Mouse (Mus musculus) thymus, postnatal 0 days (tissue): ENCODE data around the gene Spsb2. TPM values are rescaled to one million over a fixed set of nuclear protein-coding genes. Genes with fewer than 3 reads are reported as not detected.
"Not testable (repeated sequence)": the region's sequence is repeated elsewhere in the genome, so short reads cannot be mapped to it uniquely, and the experiment has no call there.

Experiments used
- DNase-seq: peaks from one replicate; pipeline ENCODE4 v3.0.0-alpha.2; 2015; ENCODE audit warnings: low spot score
- polyA plus RNA-seq: library from polyadenylated mRNA; unstranded; fragments of >200 nt; fragmentation: Nextera tagmentation; extraction: Ambion mirVana; gene quantifications from 2 replicates; pipeline ENCODE4 v1.2.1, GENCODE M21; 2015

The Spsb2 gene
- polyA plus RNA-seq, 1 experiment from 2014 or later = 8.9 TPM

DNA sequence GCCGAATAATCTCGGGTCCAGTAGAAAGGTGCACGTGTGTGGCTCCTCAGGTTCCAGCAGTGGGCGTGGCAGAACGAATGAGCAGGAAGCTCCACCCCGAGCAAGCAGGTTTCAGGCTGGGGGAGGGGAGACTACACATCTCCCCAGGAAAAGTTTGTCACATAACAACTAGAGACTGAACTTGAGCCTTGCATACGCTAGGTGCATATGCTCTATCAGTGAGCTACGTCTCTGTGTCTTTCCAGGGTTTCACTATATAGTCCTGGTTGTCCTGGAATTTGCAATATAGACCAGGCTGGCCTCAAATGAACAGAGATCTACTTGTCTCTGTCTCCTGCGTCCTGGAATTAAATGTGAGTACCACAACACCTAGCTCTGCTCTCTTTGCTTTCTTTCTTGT lies 6.1 kb upstream of the Spsb2 start:
- peak; percentile 42 for DNase-seq

DNA sequence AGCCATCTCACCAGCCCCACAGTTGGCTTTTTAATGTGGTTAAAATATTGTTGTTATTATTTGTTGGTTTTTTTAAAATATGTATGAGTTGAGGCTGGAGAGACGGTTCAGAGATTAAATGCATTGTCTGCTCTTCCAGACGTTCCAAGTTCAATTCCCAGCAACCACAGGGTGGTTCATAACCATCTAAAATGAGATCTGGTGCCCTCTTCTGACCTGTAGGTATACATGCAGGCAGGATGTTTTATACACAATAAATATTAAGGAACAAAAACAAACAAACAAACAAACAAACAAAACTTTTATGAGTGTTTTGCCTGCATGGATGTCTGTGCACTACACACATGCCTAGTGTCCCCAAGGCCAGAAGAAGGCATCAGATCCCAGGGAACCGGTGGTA lies 5.4 kb upstream of the Spsb2 start:
- DNase-seq = no peak

DNA sequence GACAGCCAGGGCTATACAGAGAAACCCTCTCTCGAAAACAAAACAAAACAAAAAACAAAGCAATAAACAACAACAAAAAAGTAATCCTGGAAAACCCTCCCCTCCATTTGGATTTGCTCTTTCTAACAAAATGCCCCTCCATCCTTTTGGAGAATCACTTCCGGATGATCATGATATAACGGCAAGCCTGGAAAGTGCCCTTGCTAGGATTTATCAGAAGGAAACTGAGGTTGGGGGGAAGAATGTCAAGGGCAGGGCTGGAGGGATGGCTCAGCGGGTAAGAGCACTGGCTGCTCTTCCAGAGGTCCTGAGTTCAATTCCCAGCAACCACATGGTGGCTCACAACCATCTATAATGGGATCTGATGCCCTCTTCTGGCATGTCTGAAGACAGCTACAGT lies 4.8 kb upstream of the Spsb2 start:
- not testable (repeated sequence) for DNase-seq

DNA sequence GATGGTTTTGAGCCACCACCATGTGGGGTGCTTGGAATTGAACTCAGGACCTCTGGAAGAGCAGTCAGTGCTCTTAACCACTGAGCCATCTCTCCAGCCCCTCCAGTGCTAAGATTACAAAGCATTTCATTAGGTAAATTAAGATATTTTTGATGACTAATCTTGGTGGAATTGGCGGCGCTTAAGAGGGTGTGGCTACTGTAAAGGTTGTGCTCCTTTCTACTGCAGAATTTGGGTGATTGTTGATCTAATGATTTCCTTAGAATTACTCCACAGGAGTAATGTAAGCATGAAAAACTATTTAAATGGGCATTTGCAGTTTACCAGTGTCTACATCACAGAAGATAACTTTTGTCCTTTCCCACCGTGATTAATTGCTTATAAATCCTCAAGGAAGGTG lies 4.1 kb upstream of the Spsb2 start:
- DNase-seq = no peak

DNA sequence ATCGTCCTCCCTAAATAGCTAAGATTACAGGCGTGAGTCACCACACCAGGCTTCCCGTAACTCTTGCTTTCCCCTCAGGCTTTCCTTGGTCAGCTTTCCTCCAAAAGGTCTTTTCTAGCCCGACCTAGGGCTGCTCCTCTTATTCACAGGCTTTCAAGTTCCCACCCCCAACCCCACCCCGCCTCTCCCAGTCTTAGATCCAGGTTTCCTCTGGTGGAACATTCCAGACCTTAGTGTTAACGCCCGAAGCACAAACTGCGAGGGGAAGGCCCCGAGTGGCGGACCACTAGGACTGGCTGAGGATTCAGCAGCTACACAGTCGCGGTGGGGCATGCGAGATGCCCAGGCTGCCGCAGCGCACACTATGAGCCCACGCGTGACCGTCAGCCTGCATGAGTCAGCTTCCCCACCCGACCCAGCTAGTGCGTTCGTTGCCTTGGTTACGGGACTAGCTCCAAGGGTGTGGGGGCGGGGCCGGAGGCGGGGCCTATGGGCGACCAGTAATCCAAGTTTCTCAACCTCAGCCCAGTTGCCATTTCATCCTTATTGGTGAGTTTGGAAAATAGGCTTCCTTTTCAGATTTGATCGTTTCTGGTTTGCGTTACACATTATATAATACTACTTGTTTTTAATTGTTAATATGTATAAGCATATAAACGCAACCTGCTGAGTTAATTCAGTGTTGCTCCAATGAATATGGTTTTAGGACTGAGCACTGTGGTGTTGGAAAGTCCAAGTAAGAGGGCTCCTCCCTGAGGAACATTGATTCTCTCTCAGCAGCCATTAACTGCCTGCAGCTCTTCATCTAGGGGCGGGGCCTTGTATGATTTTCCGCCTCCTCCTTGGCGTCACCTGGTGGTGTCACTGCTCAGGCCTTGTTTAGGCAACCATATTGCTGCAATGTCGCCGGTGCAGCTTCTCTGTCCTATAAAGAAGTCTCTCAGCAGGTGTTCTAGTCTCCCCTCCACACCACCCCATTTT lies 2.8 kb upstream of the Spsb2 start:
- peak; percentile 83 for DNase-seq

DNA sequence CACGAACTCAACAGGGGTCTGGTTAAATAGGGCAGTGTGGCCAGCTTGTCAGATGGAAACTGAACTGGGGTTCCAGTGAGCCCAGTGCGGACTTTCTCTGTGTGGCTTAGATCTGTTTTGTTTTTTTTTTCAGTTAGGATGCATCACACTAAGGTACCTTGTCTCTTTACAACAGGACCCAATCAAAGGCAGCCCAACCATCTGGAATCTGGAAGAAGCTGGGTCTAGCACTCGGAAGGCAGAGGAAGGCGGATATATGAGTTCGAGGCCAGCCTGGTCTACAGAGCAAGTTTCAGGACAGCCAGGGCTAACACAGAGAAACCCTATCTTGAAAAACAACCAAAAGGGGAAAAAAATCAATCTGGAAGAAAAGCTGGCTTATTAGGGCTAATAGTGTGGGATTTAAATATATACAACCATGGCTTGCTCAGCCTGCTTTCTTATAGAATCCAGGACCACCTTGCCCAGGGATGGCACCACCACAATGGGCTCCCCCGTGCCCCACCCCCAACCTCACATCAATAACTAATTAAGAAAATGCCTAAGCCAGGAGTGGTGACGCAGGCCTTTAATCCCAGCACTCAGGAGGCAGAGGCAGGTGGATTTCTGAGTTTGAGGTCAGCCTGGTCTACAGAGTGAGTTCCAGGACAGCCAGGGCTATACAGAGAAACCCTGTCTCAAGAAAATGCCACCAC lies 1.9 kb upstream of the Spsb2 start:
- DNase-seq = no peak

DNA sequence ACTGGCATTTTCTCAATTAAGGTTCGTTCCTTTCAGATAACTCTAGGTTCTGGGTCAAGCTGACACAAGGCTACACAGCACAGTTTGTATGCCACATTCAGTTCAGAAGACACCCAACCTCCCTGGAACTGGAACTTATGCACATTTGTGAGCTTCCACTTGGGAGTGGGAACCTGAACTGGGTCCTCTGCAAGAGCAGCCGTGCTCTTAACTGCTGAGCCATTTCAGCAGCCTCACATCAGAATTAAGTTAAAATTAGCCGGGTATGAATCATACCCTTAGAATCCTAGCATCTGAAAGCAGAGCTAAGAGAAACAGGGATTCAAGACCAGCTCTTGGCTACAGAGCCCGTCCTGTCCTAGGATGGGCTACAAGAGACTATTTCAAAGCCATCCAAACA lies 1.1 kb upstream of the Spsb2 start:
- DNase-seq = no peak

DNA sequence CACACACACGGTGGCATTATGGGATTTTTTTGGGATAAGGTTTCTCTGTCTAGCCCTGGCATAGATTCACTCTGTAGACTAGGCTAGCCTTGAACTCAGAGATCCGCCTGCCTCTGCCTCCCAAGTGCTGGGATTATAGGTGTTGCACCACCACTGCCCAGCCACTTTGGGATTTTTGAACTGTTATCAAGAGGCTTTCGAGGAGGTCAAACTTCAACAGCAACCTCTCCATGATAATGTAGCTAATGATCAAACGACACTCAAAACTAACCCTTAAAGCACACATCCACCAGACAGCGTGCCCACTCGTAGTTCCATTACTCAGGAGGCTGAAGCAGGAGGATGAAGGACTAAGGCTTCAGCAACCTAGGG lies 489 bp upstream of the Spsb2 start:
- DNase-seq = no peak

DNA sequence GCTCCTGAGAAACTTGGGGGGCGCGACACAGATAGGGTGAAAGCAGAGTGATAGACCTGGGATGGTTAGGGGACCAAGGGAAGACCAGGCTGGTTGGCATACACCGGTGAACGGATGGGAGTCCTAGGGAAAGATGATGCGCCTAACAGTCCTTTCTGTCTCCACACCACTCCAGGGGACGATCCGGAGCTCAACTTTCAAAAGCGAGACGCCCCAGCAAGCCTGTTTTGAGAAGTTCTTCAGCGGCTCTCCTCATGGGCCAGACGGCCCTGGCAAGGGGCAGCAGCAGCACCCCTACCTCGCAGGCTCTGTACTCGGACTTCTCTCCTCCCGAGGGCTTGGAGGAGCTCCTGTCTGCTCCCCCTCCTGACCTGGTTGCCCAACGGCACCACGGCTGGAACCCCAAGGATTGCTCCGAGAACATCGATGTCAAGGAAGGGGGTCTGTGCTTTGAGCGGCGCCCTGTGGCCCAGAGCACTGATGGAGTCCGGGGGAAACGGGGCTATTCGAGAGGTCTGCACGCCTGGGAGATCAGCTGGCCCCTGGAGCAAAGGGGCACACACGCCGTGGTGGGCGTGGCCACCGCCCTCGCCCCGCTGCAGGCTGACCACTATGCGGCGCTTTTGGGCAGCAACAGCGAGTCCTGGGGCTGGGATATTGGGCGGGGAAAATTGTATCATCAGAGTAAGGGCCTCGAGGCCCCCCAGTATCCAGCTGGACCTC lies 752 bp downstream of the Spsb2 start:
- peak; percentile 43 for DNase-seq

DNA sequence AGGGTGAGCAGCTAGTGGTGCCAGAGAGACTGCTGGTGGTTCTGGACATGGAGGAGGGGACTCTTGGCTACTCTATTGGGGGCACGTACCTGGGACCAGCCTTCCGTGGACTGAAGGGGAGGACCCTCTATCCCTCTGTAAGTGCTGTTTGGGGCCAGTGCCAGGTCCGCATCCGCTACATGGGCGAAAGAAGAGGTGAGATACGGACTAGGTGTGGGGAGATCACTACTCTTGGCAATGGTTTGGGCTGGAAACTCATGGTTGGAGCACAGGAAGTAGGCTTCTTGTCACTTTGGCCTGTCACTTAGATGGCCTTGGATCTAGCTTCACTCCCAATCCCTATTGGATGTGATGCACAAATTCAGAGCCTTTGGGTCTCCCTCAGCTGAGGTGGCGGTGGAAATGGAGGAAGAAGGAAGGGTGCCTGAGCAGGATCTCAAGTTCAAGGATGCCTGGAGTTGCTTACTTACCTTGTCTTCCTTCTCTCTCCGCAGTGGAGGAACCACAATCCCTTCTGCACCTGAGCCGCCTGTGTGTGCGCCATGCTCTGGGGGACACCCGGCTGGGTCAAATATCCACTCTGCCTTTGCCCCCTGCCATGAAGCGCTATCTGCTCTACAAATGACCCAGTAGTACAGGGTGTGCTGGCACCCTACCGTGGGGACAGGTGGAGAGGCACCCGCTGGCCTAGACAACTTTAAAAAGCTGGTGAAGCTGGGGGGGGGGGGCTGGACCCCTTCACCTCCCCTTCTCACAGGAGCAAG lies 1.5 kb downstream of the Spsb2 start:
- no peak for DNase-seq

DNA sequence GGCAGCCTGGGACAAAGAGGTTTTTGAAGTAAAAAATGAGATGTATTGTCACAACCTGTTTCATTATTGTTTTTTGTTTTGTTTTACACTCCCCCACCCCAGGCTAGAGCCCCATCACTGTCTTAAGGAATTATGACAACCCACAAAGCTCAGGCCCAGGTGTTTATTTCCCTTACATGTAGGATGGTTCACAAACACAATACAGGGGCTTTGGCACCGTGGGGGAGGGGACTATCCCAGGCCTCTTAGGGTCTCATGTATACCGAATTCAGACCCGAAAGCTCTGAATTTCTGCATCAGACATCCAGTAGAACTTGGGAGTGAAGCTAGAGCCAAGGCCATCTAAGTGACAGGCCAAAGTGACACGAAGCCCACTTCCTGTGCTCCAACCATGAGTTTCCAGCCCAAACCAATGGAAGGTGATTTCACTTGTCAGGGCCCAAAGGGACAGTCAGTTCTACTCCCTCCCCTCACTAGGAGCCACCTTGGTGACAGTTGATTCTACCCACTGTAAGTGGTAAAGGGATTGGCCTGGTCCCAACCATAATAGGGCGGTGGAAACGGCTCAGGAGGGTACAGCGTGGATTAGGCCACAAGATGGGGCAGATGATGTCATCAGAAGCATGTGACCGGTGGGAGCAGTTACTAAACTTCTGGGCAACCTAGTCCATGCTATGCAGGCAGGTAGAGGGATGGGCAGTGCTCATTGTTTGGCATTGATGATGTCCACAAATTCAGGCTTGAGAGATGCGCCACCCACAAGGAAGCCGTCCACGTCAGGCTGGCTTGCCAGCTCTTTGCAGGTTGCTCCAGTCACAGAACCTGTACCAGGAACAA lies 2.3 kb downstream of the Spsb2 start:
- not testable (repeated sequence) for DNase-seq

DNA sequence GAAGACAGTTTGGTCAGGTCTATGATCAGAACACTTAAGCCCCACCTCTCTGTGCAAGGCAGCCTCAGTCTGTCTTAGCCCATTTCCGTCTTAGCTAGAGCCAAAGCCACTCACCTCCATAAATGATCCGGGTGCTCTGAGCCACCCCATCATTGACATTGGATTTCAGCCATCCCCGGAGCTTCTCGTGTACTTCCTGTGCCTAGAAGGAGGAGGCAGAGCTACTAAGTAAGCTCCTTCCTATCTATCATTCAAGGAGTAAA lies 2.9 kb downstream of the Spsb2 start:
- no peak for DNase-seq

DNA sequence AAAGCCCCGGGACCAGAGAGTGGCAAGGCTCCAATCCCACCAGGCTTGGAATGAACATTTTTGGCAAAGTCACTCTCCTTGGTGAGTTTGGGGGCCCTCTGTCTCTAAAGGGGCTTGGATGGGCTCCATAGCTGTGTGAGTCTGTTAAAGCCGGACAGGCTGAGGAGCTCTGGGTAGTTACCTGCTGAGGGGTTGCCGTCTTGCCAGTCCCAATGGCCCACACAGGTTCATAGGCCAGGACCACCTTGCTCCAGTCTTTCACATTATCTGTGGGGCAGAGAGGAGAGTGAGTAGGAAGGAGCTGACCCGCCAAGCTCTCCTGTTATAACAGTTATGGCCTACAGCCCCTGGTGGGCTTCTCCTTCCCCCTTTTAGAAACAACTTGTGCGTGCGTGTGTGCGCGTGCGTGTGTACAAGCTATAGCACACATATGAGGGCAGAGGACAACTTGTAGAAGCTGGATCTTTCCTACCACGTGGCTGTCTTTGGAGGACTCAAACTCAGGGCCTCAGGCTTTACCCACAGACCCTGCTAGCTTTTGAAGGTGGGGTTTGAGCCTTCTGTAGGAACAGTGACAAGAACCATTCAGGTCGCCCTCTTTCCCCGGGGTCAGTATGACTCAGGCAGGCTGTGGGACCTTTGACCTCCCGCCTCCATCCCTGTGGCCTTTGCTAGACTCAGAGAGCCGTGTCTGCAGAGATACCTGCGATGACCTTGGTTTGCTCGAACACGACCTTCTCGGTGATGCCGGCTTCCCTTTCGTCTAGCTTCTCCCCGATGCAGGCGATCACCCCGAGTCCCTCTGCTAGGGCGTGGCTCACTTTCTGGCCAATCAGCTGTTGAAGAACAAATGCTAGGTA lies 3.5 kb downstream of the Spsb2 start:
- DNase-seq = no peak

DNA sequence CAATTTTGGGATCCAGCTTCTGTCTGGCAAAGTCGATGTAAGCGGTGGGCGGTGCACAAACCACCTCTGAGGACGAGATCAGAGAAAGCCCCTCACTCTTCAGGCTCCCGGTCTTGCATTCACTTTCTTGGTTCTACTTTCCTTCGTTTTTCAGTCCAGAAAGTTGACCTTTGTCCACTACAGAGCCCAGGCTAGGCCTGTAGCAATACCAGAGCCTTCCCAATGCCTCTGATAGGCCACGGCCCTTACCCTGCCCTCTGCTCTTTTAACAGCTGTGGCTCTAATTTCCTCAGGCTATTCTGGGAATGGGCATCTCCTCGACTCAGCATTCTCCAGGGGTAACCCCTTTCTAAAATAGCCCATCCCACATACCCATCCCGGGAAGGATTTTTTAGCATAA lies 4.4 kb downstream of the Spsb2 start:
- no peak for DNase-seq

DNA sequence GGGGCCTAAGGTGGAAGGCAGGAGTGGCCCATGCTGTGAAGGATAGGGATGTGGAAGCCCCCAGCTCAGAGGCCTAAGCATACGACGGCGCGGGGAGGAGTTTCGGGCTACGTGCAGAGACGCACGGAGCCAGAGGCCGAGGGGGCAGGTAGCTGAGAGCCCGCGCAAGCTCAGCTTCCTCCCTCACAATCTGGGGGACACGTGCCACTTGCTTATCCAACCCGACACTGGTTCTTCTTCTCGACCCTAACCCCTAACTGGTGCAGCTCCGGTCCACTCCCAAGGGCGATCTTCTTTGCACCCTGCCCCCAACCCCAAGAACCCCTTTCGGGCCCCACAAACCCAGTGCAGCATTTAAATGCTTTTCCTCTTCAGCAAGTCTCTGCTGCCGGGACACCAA lies 5.0 kb downstream of the Spsb2 start:
- peak; percentile 73 for DNase-seq

DNA sequence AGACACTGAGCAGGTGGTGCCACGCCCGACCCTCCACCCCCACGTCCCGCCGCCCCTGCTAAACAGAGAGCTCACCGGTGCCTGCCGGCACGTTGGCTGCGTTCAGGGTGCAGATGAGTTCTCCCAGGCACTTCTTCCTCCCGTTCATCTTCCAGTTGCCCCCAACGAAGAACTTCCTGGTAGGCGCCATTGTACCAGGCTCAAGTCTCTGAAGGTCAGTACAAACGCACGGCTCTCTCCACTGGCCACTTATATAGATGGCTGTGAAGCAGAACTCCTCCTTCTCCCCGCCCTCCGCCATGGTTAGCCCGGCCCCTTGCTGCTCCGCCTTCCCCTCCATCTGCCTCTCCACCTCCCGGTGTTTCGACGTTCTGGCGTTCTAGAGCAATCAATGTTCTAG lies 5.5 kb downstream of the Spsb2 start, which contains the start of gene Tpi1:
Gene Tpi1 (minus strand): TSS at position 364 of the 400 bp plus-strand sequence.
- peak; percentile 77 for DNase-seq

DNA sequence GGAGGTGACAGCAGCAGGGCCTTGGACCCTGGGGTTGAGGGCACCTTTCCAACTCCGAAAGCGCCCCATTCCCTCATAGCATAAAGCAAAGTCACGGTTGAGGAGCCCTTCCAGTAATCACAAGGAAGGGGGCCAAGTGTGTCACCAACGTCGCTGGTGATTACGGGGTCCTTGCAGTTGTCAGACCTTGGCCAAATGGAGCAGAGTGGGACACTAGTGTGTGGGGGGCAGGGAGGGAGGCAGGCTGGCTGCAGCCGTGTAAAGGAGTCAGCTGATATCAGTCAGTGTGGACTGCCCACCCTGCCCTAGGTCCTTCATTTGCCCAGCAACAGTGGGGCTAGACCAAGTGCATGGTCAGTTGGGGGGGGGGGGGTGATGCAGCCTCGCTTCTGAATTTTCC lies 6.0 kb downstream of the Spsb2 start:
- no peak for DNase-seq

DNA sequence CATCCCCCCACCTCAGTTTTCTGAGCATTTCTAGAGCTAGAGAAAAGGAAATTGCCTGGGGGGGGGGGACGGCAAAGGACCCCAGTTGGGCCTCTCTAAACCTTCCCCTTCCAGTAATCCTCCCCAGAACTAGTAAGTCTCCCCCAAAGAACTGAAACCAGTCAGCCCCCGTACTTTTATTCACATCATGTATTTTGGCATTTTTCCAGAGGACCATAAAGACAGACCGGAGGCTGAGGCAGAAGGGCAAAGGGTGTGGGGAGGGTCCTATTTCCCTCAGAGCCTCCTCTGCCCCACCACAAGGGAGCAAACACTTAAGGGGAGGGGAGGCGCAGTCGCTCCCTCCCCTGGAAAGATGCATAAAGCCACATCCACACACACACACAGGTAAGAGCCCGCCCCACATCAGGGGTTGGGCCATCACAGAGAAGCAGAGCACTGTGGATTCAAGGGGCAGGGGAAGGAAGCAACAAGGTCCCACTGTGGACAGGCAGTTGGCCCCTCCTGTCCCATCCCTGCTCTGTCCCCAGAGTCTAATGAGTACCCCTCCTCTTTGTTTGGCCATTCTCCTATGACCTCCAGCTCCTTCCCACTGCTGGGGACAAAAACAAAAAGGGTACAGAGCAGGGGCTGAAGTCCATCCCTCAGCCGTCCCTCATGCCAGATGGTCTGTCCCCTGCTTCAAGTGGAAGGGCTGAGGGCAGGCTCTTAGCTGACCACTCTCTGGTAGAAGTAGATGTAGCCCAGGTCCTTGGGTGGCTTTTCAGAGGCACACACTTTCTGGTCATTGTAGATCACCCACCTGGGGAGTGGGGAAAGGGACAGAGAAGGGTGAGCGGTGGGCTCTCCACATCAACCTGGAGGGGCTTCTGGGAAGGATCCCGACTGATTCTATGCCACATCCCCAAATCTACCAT lies 6.7 kb downstream of the Spsb2 start:
- no peak for DNase-seq
